Mouse (Mus musculus) layer of hippocampus, postnatal 25 days (tissue): ENCODE results near the gene Blm. TPM values are rescaled to one million over a fixed set of nuclear protein-coding genes. Genes with fewer than 3 reads are reported as not detected.

ENCODE experiments used
- DNase-seq, 2 experiments: peaks; one replicate each; pipeline ENCODE4 v3.0.0; 2022; ENCODE audit warnings: mixed read lengths in 2 of 2, low spot score in 1 of 2; ENCODE audit errors: extremely low spot score in 1 of 2
- total RNA-seq, 2 experiments: library from RNA; stranded (reverse); gene quantifications; 2 replicates each; pipeline ENCODE4 v1.2.3; 2021

Blm gene
- total RNA-seq, 2 experiments from 2014 or later, result 3.8 to 5.0 TPM

GRCm38 (mm10) chr7:80464831-80465230 is 70.1 kb downstream of the Blm start:
- DNase-seq, result no peak

GRCm38 (mm10) chr7:80461891-80462290 is 73.0 kb downstream of the Blm start:
- no peak for DNase-seq

GRCm38 (mm10) chr7:80460892-80461291 is 74.0 kb downstream of the Blm start:
- DNase-seq, result no peak

GRCm38 (mm10) chr7:80460199-80460598 is 74.7 kb downstream of the Blm start:
- no peak for DNase-seq

- no peak for DNase-seq
These were observed 77.0 kb downstream of the Blm start for GRCm38 (mm10) chr7:80457831-80458343.

- DNase-seq, result no peak
These were observed 77.7 kb downstream of the Blm start for GRCm38 (mm10) chr7:80457241-80457640.

- no peak for DNase-seq
These were observed 78.6 kb downstream of the Blm start for GRCm38 (mm10) chr7:80456327-80456726.

- no peak for DNase-seq
These were observed 79.3 kb downstream of the Blm start for GRCm38 (mm10) chr7:80455505-80456160.

GRCm38 (mm10) chr7:80454786-80455185 is 80.1 kb downstream of the Blm start:
- no peak for DNase-seq

GRCm38 (mm10) chr7:80453997-80454396 is 80.9 kb downstream of the Blm start:
- DNase-seq, result no peak

- DNase-seq, result no peak
These were observed 81.8 kb downstream of the Blm start for GRCm38 (mm10) chr7:80453121-80453520.

- no peak for DNase-seq
These were observed 82.7 kb downstream of the Blm start for GRCm38 (mm10) chr7:80452241-80452640.

GRCm38 (mm10) chr7:80451550-80452232 is 83.2 kb downstream of the Blm start:
- no peak for DNase-seq

- DNase-seq, result no peak
These were observed 84.6 kb downstream of the Blm start for GRCm38 (mm10) chr7:80450354-80450753.

- no peak for DNase-seq
These were observed 85.3 kb downstream of the Blm start for GRCm38 (mm10) chr7:80449620-80450091.

GRCm38 (mm10) chr7:80447336-80447735 is 87.6 kb downstream of the Blm start:
- no peak for DNase-seq

GRCm38 (mm10) chr7:80446221-80446878 is 88.6 kb downstream of the Blm start:
- no peak for DNase-seq

GRCm38 (mm10) chr7:80445492-80445891 is 89.4 kb downstream of the Blm start:
- no peak for DNase-seq

GRCm38 (mm10) chr7:80444401-80445249 is 90.3 kb downstream of the Blm start:
- DNase-seq, result no peak

- no peak for DNase-seq
These were observed 91.8 kb downstream of the Blm start for GRCm38 (mm10) chr7:80443124-80443523.
